Mouse (Mus musculus) neural tube, embryonic 14.5 days (tissue): Measurements from ENCODE around the gene Elmod3. TPM values are rescaled to one million over a fixed set of nuclear protein-coding genes. Genes with fewer than 3 reads are reported as not detected.
"Not testable (repeated sequence)": the region's sequence is repeated elsewhere in the genome, so short reads cannot be mapped to it uniquely, and the experiment has no call there.

ENCODE experiments used
- ATAC-seq: fragments of 200-750 bp; cut with Nextera tagmentation; 2 replicates; pipeline ENCODE4 v1.8.0; 2017; ENCODE audit warnings: low read depth, mild to moderate bottlenecking, moderate TSS enrichment, moderate library complexity
- H3K27ac ChIP-seq: fragments of 300-500 bp; sonication (generic); 2 replicates; pipeline ENCODE4 v1.5.1; 2014; ENCODE audit warnings: low read depth, mild to moderate bottlenecking, control low read depth, low read length, moderate library complexity, mixed read lengths
- H3K27me3 ChIP-seq: fragments of 300-500 bp; sonication (generic); 2 replicates; pipeline ENCODE4 v1.6.1; 2014; ENCODE audit warnings: low read length; ENCODE audit not compliant: control insufficient read depth, insufficient read depth
- H3K36me3 ChIP-seq: fragments of 300-500 bp; sonication (generic); 2 replicates; pipeline ENCODE4 v1.6.1; 2014; ENCODE audit warnings: low read length, mixed read lengths; ENCODE audit not compliant: control insufficient read depth, insufficient read depth
- H3K4me1 ChIP-seq: fragments of 300-500 bp; sonication (generic); 2 replicates; pipeline ENCODE4 v1.6.1; 2014; ENCODE audit warnings: low read length; ENCODE audit not compliant: control insufficient read depth, insufficient read depth
- H3K4me2 ChIP-seq: fragments of 300-500 bp; sonication (generic); 2 replicates; pipeline ENCODE4 v1.6.1; 2014; ENCODE audit warnings: mild to moderate bottlenecking, low read depth, low read length, control low read depth
- H3K4me3 ChIP-seq: fragments of 300-500 bp; sonication (generic); 2 replicates; pipeline ENCODE4 v1.5.1; 2014; ENCODE audit warnings: low read depth, low read length, control low read depth, mixed read lengths
- H3K9ac ChIP-seq: fragments of 300-500 bp; sonication (generic); replicated peaks from 2 replicates; pipeline ENCODE4 v1.6.1; 2014; ENCODE audit warnings: low read depth, mild to moderate bottlenecking, control low read depth, low read length, mixed read lengths
- H3K9me3 ChIP-seq: fragments of 300-500 bp; sonication (generic); 2 replicates; pipeline ENCODE4 v1.6.1; 2016; ENCODE audit warnings: low read length; ENCODE audit not compliant: control insufficient read depth
- WGBS: fragments of 180-500 bp; shearing (Covaris S2); extraction: QIAGEN DNeasy Blood & Tissue Kit; methylation state at CpG from one replicate; pipeline ENCODE4 v1.1.7; 2014; 5-methylcytosine and 5-hydroxymethylcytosine counted together
- polyA plus RNA-seq: library from polyadenylated mRNA; unstranded; fragments of >200 nt; fragmentation: Nextera tagmentation; extraction: Ambion mirVana; gene quantifications from 2 replicates; pipeline ENCODE4 v1.2.1, GENCODE M21; 2014

Elmod3 gene
- polyA plus RNA-seq, 1 experiment from 2014 or later = 17.6 TPM

DNA sequence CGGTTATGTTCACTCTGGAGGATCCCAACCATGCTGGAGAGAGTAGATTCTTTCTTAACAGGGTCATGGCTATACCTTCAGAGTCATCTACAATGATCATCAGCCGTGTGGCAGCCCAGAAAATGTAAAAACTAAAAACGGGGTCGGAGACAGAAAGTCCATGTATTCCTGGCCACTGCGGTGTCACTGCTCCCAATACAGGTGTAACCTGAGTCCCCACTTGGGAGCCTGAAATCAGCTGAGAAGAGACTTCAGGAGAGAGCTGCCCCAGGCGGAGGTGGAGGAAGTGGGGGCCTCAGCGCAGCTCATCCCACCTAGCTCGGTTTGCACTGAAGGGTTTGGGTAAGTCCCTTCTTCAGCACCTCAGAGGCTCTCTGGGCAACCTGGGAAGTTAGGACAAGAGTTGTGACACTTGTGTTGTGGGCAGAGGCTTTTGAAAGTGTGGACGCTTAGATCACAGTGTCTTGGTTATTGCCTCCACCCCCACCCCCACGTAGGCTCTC, 60.2 kb downstream of the Elmod3 start:
- H3K9ac ChIP-seq = peak overlapping the region; percentile 60
- peak overlapping the region; percentile 72 for H3K4me2 ChIP-seq
- H3K36me3 ChIP-seq = no peaks in the 10 kb centered on the region
- peaks cover 4% of the 10 kb centered on the region; the same call in 1 of the 2 replicates for H3K4me1 ChIP-seq
- no peak for ATAC-seq
- H3K9me3 ChIP-seq = no peaks in the 10 kb centered on the region
- H3K27me3 ChIP-seq = no peaks in the 10 kb centered on the region
- H3K27ac ChIP-seq = no peak overlapping the region
- 53% methylated on average over 10 of the region's 10 CpGs for WGBS
- H3K4me3 ChIP-seq = peak overlapping the region; percentile 41

DNA sequence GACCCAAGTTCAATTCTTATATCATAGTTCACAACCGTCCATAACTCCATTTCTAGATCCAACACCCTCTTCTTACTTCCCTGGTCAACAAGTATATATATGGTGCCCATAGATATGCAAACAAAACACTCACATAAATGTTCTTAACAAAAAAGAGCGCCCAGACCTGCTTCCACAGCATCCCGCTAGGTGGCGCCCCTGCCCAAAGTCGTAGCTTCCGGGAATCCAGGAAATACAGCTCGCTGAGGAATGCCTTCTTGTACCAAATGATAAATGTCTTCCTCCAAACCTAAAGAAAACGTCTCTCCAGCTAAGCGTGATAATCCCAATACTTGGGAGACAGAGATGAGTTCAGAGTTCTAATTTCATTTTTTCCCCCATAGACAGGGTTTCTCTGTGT, 63.0 kb downstream of the Elmod3 start:
- Histone ChIP-seq H3K9me3 (no peaks in the 10 kb centered on the region), H3K4me3 (no peak overlapping the region), H3K4me2 (peak overlapping the region; percentile 26), H3K36me3 (no peaks in the 10 kb centered on the region), H3K27me3 (no peaks in the 10 kb centered on the region), H3K27ac (no peak overlapping the region), H3K4me1 (peaks cover 6% of the 10 kb centered on the region; the same call in 1 of the 2 replicates), H3K9ac (no peak overlapping the region)
- no peak for ATAC-seq
- WGBS = 4% methylated on average over 9 of the region's 9 CpGs

DNA sequence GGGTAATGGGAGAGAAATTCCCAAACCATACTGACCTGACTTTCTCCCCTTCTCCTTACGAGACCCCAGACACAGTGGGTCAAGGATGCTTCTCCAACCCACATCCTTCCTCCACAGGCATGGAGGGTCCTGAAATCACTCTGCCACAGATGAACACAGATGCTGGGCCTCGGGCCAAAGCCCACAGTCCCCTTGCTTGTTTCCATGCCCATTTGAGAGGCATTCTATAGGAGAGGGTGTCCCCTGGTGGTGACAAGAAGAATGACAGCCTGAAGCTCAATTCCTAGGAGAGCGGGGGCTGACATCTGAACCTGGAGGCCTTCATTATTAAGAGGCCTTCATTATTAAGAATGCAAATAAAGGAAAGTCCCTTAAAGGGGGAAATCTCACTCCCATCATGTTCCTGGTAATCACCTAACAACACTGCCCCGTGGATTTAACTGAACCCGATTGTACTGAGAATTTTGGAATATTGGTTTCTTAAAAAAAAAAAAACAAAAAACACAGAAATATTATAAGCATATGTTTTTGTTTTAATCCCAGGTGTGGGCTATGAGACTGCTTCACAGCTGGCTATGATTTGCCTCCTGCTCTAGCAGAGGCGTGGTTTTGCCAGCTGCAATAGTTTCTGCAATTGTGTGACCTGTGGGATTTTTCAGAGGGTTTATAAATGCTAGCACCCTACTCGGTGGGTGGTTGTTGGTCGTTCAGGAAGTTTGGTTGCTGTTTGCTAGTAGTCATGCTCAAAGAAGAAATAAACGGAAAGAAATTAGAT, 64.0 kb downstream of the Elmod3 start:
- Histone ChIP-seq H3K4me1 (peaks cover 6% of the 10 kb centered on the region; the same call in 1 of the 2 replicates), H3K27ac (no peak overlapping the region), H3K36me3 (no peaks in the 10 kb centered on the region), H3K27me3 (no peaks in the 10 kb centered on the region), H3K4me2 (no peak overlapping the region), H3K4me3 (no peak overlapping the region), H3K9me3 (no peaks in the 10 kb centered on the region), H3K9ac (no peak overlapping the region)
- peak; percentile 62; the same call in 1 of the 2 replicates for ATAC-seq
- 42% methylated on average over 9 of the region's 9 CpGs for WGBS

DNA sequence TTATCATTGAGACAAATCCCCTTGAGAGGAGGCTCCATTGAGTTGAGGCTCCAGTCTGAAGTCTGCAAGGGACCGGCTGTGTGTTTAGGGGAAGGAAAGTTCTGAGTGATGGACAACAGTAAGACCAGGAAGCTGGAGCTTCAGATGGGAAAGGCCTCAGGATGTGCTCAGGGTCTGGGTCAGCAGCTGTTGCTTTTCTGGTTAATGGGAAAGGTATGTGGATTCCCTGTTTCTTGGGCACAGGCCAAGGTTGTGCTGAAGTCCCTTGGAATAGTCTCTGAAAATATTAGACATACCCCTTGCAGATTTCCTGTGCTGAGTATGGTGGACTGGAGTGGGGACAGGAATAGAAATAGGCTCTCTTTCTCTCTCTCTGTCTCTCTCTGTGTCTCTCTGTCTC, 64.7 kb downstream of the Elmod3 start:
- 67% methylated on average over 1 of the region's 1 CpGs for WGBS

DNA sequence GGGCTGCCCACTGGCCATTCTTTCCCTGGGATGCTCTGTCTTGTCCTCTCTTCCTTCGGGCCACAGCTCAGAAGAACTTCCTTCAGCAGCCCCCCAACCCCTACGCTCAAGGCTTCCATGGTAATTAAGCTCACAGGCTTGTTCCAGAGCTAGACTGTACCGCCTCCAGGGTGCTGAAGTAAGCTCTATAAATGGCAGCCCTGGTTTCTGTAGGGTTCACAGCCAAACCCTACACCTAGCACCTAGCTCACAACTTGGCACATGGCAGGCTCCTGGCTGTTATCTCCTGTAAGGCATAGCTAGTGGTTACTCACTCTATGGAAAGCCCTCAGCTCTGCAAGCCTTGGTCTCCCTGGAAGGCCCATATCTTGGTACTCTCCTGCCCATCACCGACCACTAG, 65.6 kb downstream of the Elmod3 start:
- no peak overlapping the region for H3K4me3 ChIP-seq
- H3K36me3 ChIP-seq = no peaks in the 10 kb centered on the region
- H3K4me2 ChIP-seq = no peak overlapping the region
- H3K9me3 ChIP-seq = no peaks in the 10 kb centered on the region
- no peak overlapping the region for H3K9ac ChIP-seq
- H3K4me1 ChIP-seq = 0 out of 2 replicates have a peak, but pooled peaks cover 3% of the 10 kb centered on the region
- no peak overlapping the region for H3K27ac ChIP-seq
- ATAC-seq = no peak
- WGBS = 78% methylated on average over 4 of the region's 4 CpGs
- H3K27me3 ChIP-seq = no peaks in the 10 kb centered on the region

More for the DNA sequence above, 64.7 kb downstream of the Elmod3 start:
- H3K36me3 ChIP-seq, H3K4me3 ChIP-seq, H3K27ac ChIP-seq, ATAC-seq, H3K9me3 ChIP-seq, H3K4me1 ChIP-seq, H3K9ac ChIP-seq, H3K4me2 ChIP-seq, H3K27me3 ChIP-seq: not testable (repeated sequence)

DNA sequence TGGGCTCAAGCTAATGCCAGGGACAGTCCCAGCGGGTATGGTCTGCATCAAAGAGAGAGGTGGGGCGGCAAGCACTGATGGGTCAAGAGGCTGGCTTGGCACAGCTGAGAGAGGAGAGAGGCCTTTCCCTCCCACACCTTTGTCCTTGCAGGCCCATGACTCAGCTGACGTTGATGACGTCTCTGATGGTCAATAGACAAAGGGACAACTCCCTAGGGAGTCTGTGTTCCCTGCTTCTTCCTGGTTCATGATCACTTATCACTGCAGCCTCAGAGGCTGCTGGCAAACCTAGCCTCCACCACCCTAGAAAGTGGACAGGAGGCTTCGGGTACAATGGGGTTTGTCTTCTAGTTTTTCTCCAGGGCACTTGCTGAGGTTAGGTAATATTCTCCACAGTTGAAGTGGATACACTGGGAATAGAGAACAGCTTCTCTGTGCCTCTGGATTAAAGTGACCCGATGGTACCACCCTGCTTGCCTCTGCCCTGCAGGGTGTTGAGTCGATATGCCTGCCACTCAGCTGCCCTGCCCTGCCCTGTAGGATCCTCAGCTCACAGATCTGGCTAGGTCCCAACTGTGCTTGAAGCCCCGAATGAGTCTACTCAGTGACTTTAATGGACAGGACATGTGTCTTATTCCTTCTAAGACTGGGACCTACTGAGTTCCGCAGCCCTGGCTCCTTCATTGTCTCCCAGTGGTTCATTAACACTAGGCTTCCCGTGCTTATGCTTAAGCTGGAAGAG, 69.6 kb downstream of the Elmod3 start:
- Histone ChIP-seq H3K9ac (no peak overlapping the region), H3K27ac (no peak overlapping the region), H3K36me3 (no peaks in the 10 kb centered on the region), H3K4me3 (no peak overlapping the region), H3K4me1 (0 out of 2 replicates have a peak, but pooled peaks cover 3% of the 10 kb centered on the region), H3K4me2 (no peak overlapping the region), H3K27me3 (no peaks in the 10 kb centered on the region), H3K9me3 (no peaks in the 10 kb centered on the region)
- no peak for ATAC-seq
- 74% methylated on average over 10 of the region's 10 CpGs for WGBS

DNA sequence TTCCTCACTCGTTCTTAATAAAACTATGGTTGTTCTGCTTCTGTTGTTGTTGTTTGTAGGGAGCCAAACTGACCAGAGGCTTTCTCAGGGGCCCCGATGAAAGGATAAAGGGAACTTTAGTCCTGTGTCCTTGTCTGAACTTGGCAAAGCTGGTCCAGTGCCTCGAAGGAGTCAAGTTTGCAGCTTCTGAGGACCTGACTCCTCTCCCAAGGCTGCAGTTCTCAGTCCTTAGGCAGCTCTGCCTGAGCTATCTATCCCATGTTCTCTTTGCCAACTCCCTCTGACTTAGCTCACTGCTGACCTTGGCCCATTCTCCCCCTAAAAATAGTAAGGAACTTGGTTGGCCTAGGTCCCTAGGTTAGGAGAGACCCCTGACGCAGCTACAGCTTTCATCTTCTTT, 71.1 kb downstream of the Elmod3 start:
- no peaks in the 10 kb centered on the region for H3K27me3 ChIP-seq
- no peaks in the 10 kb centered on the region for H3K9me3 ChIP-seq
- no peak overlapping the region for H3K27ac ChIP-seq
- 91% methylated on average over 4 of the region's 4 CpGs for WGBS
- H3K36me3 ChIP-seq = no peaks in the 10 kb centered on the region
- no peak for ATAC-seq
- H3K4me3 ChIP-seq = no peak overlapping the region
- no peaks in the 10 kb centered on the region for H3K4me1 ChIP-seq
- no peak overlapping the region for H3K4me2 ChIP-seq
- H3K9ac ChIP-seq = no peak overlapping the region

DNA sequence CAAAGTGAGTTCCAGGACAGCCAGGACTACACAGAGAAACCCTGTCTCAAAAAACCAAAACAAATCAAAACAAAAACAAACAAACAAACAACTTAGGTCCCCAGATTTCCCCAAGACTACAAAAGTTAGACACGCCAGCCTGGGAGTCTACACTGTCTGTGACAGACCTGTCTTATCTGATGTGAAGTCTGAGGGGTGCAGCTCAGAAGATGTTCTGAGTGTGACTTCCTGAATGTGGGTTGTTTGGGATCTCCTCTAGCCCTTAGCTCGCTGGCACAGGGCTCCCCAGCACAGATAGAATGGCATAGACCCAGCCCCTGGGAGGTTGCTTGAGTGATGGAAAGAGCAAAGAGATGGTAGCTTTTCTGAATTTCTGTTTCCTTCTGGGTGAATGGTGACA, 74.1 kb downstream of the Elmod3 start:
- no peak overlapping the region for H3K27ac ChIP-seq

DNA sequence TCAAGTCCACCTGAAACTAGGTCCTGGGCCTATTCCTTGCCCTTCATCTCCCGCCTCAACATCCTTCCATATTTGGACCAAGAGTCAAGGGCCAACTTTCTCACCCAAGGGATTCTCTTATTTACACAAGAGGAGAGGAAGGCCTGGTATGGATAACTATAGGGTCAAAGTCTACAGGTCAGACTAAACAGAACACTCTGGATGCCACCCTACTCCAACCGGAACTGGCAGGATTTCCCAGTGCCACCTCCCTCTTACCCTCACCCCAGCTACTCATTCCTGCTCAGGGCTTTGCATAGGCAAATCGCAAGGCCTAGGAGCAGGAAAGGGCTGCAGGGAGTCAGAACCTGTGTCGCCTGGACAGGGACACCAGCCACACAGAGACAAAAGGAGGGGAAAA, 75.0 kb downstream of the Elmod3 start:
- Histone ChIP-seq H3K4me3 (no peak overlapping the region), H3K4me2 (no peak overlapping the region), H3K9me3 (no peaks in the 10 kb centered on the region), H3K4me1 (peaks cover 26% of the 10 kb centered on the region), H3K9ac (no peak overlapping the region), H3K27me3 (no peaks in the 10 kb centered on the region), H3K27ac (no peak overlapping the region), H3K36me3 (no peaks in the 10 kb centered on the region)
- 84% methylated on average over 4 of the region's 4 CpGs for WGBS
- no peak for ATAC-seq

More for the DNA sequence above, 74.1 kb downstream of the Elmod3 start:
- Histone ChIP-seq H3K4me2 (no peak overlapping the region), H3K4me3 (no peak overlapping the region), H3K4me1 (peaks cover 21% of the 10 kb centered on the region), H3K27me3 (no peaks in the 10 kb centered on the region), H3K9ac (no peak overlapping the region), H3K36me3 (no peaks in the 10 kb centered on the region), H3K9me3 (no peaks in the 10 kb centered on the region)
- no peak for ATAC-seq
- WGBS = 95% methylated on average over 2 of the region's 2 CpGs
